Mouse (Mus musculus) MEL (cell line): ENCODE measurements at regions not wholly inside any gene's neighbourhood (a gene's known extent, or its start where the extent isn't known, plus 50 kb on each side); places are given as distances from the start of the nearest gene placed in this dataset.

Source experiments
- CTCF ChIP-seq, 3 experiments: IDR thresholded peaks in 2 of 3; conservative IDR thresholded peaks in 1 of 3; 2 replicates each; pipeline ENCODE4 v1.5.1; 2011 to 2012; ENCODE audit warnings: low read length in 3 of 3, low read depth in 2 of 3, mild to moderate bottlenecking in 2 of 3, improper control_type of control experiment in 1 of 3, inconsistent platforms in 1 of 3, mixed read lengths in 1 of 3, moderate library complexity in 1 of 3; ENCODE audit not compliant: control insufficient read depth in 1 of 3, insufficient read depth in 1 of 3, poor library complexity in 1 of 3, severe bottlenecking in 1 of 3
- POLR2A ChIP-seq, 2 experiments: IDR thresholded peaks; 2 replicates each; pipeline ENCODE4 v1.6.1; 2011 to 2012; ENCODE audit warnings: low read length in 2 of 2, mild to moderate bottlenecking in 2 of 2, control low read depth in 1 of 2, improper control_type of control experiment in 1 of 2, low read depth in 1 of 2, moderate library complexity in 1 of 2; ENCODE audit not compliant: control insufficient read depth in 1 of 2, insufficient read depth in 1 of 2, poor library complexity in 1 of 2
- RCOR1 ChIP-seq: IDR thresholded peaks from 2 replicates; pipeline ENCODE4 v1.6.1; 2012; ENCODE audit warnings: low read depth, mild to moderate bottlenecking, inconsistent platforms, low read length, improper control_type of control experiment
- TCF12 ChIP-seq: IDR thresholded peaks from 2 replicates; pipeline ENCODE4 v1.6.1; 2014; ENCODE audit warnings: low read depth, mild to moderate bottlenecking, inconsistent platforms, low read length, improper control_type of control experiment, moderate library complexity
- USF2 ChIP-seq, 2 experiments: IDR thresholded peaks; 2 replicates each; pipeline ENCODE4 v1.6.1; 2011 to 2012; ENCODE audit warnings: improper control_type of control experiment in 2 of 2, low read length in 2 of 2, borderline replicate concordance in 1 of 2, inconsistent platforms in 1 of 2, low read depth in 1 of 2, mild to moderate bottlenecking in 1 of 2; ENCODE audit not compliant: insufficient read depth in 1 of 2
- ZKSCAN1 ChIP-seq: IDR thresholded peaks from 2 replicates; pipeline ENCODE4 v1.6.1; 2012; ENCODE audit warnings: low read depth, mild to moderate bottlenecking, inconsistent platforms, low read length, improper control_type of control experiment, moderate library complexity

- TF ChIP-seq POLR2A (IDR thresholded peaks at IDR 0.05; ENCODE audit: control insufficient read depth in 1 of 2, insufficient read depth in 1 of 2, low read depth in 1 of 2, low read length in 2 of 2, poor library complexity in 1 of 2): no peak
- no peak for TF ChIP-seq CTCF (IDR thresholded peaks at IDR 0.05 in 2 of 3, conservative IDR thresholded peaks at IDR 0.05 in 1 of 3; ENCODE audit: control insufficient read depth in 1 of 3, insufficient read depth in 1 of 3, low read depth in 2 of 3, low read length in 3 of 3, poor library complexity in 1 of 3, severe bottlenecking in 1 of 3)
- TF ChIP-seq USF2 (IDR thresholded peaks at IDR 0.05; ENCODE audit: borderline replicate concordance in 1 of 2, insufficient read depth in 1 of 2, low read depth in 1 of 2, low read length in 2 of 2): no peak
- no peak for TF ChIP-seq ZKSCAN1
- TF ChIP-seq RCOR1: peak; percentile 80
- TF ChIP-seq TCF12: peak; percentile 78
Measured at GRCm38 (mm10) chr17:62305140-62305539, 576.0 kb downstream of the Efna5 start.
